Mouse (Mus musculus): ENCODE measurements around the gene C1qbp.

GRCm38 (mm10) chr11:71029403-71030118 lies 46.7 kb upstream of the C1qbp start:
- TF ChIP-seq POLR2A (IDR thresholded peaks at IDR 0.05; ENCODE audit: low read depth, low read length) (no peak), CTCF (IDR thresholded peaks at IDR 0.05; ENCODE audit: extremely low read depth, insufficient read depth, insufficient read length, insufficient replicate concordance) (no peak)
